Mouse (Mus musculus) testis, adult 10 weeks (tissue): ENCODE results near the gene Lrrc20. TPM values are rescaled to one million over a fixed set of nuclear protein-coding genes. Genes with fewer than 3 reads are reported as not detected.

Experiments
- polyA plus RNA-seq: library from polyadenylated mRNA; stranded (reverse); fragments of 350-450 nt; fragmentation: Illumina TruSeq; extraction: RNeasy Lipid Tissue Mini Kit (QIAGEN cat#74804); gene quantifications from one replicate; pipeline ENCODE4 v1.2.3, GENCODE M21; 2014; ENCODE audit warnings: low read depth, low replicate concordance

The Lrrc20 gene
- polyA plus RNA-seq: 1.1 TPM

DNA sequence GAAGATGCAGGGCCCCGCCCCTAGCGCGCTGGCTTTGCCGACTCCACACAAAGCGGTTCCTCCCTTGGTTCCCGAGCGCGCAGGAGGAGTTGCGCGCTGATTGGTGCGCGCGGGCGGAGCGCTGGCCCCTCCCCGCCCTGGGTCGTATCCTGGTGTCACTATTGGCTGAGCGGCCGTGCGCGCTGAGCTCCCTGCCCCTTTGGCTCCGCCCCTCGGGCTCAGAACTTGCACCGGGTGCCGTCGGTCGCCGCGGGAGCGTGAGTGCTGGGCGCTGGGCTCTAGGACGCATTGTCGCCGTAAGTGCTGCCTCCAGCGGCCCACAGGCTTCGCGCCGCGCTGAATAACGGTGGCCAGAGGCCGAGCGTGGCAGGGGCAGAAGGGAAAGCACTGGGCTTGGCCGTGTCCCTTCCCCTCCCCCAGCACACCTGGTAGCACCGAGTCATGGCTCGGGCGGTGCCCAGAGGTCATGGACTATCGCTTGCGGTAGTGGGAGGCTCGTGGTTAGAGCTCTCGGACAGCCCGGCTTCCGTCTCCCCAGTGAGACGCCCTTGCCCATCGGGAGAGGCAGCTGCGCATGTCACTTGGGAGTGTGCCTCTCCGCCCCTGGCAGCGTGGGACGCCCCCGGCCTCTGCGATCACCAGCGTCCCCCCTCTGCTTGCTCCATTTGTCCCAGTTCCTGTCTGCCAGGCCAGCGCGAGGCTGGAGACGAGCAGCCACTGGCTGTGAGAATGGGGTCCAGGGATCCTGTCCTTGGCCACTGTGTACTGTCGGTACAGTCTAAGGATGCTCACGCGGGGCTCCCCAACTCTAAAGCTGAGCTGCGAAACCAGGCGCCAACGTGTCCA is at the start of gene Lrrc20:
Gene Lrrc20, plus strand, starts transcription at position 208 of the 846 bp plus-strand sequence.

DNA sequence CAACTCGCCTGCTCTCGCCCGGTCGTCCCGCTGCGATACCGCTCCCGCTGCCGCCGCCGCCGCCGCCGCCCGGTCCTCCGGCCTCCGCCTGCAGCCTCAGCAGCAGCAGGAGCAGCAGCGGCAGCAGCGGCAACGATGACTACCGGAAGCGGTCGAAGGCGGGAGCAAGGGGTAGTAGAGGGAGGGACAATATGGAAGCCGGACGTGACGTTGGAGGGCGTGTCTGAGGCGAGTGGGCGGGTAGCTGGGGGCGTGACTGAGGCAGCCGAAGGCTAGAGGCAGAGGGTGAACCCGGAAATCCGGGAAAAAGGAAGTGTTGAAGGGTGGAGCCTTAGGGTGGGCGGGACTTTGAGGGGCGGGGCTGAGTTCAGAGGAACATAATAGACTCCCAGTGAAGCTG is 23.0 kb upstream of the Lrrc20 start, which contains the start of gene Eif4ebp2:
Gene Eif4ebp2, minus strand, starts transcription at position 17 of the 400 bp plus-strand sequence.

Other genes with a start within 250 kb of the Lrrc20 start
- not detected for gene Adamts14, start 202.4 kb upstream of the Lrrc20 start, polyA plus RNA-seq
- gene Prf1, start 178.0 kb upstream of the Lrrc20 start, polyA plus RNA-seq: not detected
- gene Pald1, start 92.3 kb upstream of the Lrrc20 start, polyA plus RNA-seq: 0.99 TPM
- not detected for gene Nodal, start 57.8 kb upstream of the Lrrc20 start, polyA plus RNA-seq
- 8.2 TPM for gene Eif4ebp2, start 23.1 kb upstream of the Lrrc20 start, polyA plus RNA-seq
- gene Npffr1, start 119.7 kb downstream of the Lrrc20 start, polyA plus RNA-seq: not detected
- 27.5 TPM for gene Ppa1, start 172.8 kb downstream of the Lrrc20 start, polyA plus RNA-seq
- 241 TPM for gene Sar1a, start 204.5 kb downstream of the Lrrc20 start, polyA plus RNA-seq
- 0.91 TPM for gene Tysnd1, start 219.7 kb downstream of the Lrrc20 start, polyA plus RNA-seq
- gene Aifm2, start 239.5 kb downstream of the Lrrc20 start, polyA plus RNA-seq: 4.2 TPM